Mouse (Mus musculus) midbrain, embryonic 15.5 days (tissue): ENCODE measurements around the gene Eml6. TPM values are rescaled to one million over a fixed set of nuclear protein-coding genes. Genes with fewer than 3 reads are reported as not detected.
A peak's percentile ranks its signal among the peaks of the same experiment; 100 is the strongest.

Experiments
- ATAC-seq: fragments of 200-750 bp; cut with Nextera tagmentation; replicated peaks from 2 replicates; pipeline ENCODE4 v1.8.0; 2017; ENCODE audit warnings: moderate TSS enrichment
- H3K27ac ChIP-seq: fragments of 300-500 bp; sonication (generic); 2 replicates; pipeline ENCODE4 v1.5.1; 2015; ENCODE audit warnings: mild to moderate bottlenecking, inconsistent platforms
- H3K27me3 ChIP-seq: fragments of 300-500 bp; sonication (generic); replicated peaks from 2 replicates; pipeline ENCODE4 v1.6.1; 2015; ENCODE audit warnings: inconsistent platforms
- H3K36me3 ChIP-seq: fragments of 300-500 bp; sonication (generic); replicated peaks from 2 replicates; pipeline ENCODE4 v1.6.1; 2015; ENCODE audit warnings: inconsistent platforms
- H3K4me1 ChIP-seq: fragments of 300-500 bp; sonication (generic); 2 replicates; pipeline ENCODE4 v1.6.1; 2015; ENCODE audit warnings: inconsistent platforms
- H3K4me2 ChIP-seq: fragments of 300-500 bp; sonication (generic); 2 replicates; pipeline ENCODE4 v1.6.1; 2015; ENCODE audit warnings: inconsistent platforms, mild to moderate bottlenecking, moderate library complexity
- H3K4me3 ChIP-seq: fragments of 300-500 bp; sonication (generic); 2 replicates; pipeline ENCODE4 v1.5.1; 2015; ENCODE audit warnings: mild to moderate bottlenecking, inconsistent platforms
- H3K9ac ChIP-seq: fragments of 300-500 bp; sonication (generic); 2 replicates; pipeline ENCODE4 v1.6.1; 2015; ENCODE audit warnings: mild to moderate bottlenecking, inconsistent platforms
- H3K9me3 ChIP-seq: fragments of 300-500 bp; sonication (generic); 2 replicates; pipeline ENCODE4 v1.6.1; 2016; ENCODE audit warnings: inconsistent platforms
- WGBS: fragments of 180-500 bp; shearing (Covaris S2); methylation state at CpG from one replicate; pipeline ENCODE4 v1.1.7; 2015; ENCODE audit warnings: mixed read lengths; 5-methylcytosine and 5-hydroxymethylcytosine counted together
- polyA plus RNA-seq: library from polyadenylated mRNA; unstranded; fragments of >200 nt; fragmentation: Nextera tagmentation; extraction: Ambion mirVana; gene quantifications from 2 replicates; pipeline ENCODE4 v1.2.1, GENCODE M21; 2015

The Eml6 gene
- polyA plus RNA-seq, 1 experiment from 2014 or later, result 7.7 TPM

DNA sequence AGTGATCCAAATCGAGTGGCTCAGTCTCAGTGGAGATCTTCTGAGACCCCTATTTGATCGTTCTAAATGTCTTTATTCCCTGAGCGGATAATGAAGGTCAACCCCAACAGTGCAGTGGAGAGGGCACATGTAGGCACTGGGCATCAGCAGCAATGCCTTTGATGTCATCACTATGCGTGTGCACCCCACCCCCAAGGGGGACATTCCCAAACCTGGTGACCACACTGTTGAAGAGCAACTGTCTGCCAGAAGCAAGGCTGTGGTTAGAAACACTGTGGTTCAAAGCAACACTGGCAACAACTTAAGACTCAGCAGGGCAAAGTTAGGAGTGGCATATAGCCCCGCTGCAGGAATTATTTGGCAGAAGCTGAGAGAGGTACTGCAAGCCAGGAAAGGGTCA lies 218.5 kb downstream of the Eml6 start:
- Histone ChIP-seq H3K4me3 (no peak overlapping the region), H3K9ac (no peak overlapping the region), H3K36me3 (no peaks in the 10 kb centered on the region), H3K27me3 (no peaks in the 10 kb centered on the region), H3K4me1 (no peaks in the 10 kb centered on the region), H3K27ac (no peak overlapping the region), H3K9me3 (no peaks in the 10 kb centered on the region), H3K4me2 (no peak overlapping the region)
- 76% methylated on average over 5 of the region's 5 CpGs for WGBS
- ATAC-seq, result no peak

DNA sequence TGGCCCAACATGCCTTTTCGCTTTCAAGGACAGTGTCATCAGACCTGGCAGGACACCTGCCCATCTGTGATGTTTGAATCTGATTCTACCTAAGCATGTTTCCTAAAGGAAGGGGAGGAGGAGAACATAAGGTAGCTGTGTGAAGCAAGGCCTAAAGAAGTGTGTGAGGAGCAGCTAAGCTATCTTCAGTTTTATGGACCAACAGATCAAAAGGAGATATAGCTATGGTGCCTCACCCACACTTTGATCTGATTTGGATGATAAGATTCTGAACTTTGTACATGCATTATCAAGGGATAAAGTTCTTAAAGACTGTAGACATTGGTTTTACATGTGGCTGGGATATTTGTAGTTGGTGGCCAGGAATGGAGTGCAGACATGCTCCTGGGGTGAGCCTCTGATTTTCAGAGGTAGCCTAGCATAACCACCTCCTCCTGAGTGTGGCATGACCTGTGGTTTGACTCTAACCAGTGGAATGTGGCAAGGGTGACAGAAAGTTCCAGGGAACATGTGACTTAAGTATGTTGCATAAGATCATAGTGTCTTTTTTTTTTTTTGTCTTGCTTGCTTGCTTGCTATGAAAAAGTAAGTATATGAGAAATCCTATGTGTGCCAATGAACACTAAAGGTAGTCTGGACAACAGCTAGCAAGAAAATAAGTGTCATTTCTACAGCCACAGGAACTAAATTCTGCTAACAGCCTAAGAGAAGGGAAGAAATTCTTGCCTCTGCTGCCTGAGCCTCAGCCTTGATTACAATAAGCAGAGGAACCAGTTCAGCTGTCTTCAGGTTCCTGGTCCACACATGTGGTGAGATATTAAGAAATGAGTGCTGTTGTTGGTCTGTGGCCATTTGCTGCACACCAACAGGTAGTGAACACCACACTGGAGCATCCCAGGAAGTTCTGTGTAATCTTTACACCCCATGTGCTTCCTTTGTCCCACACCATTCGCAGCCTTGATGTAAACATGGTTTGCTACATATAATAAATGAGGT lies 224.1 kb downstream of the Eml6 start:
- Histone ChIP-seq H3K4me2 (no peak overlapping the region), H3K4me3 (no peak overlapping the region), H3K36me3 (no peaks in the 10 kb centered on the region), H3K4me1 (no peaks in the 10 kb centered on the region), H3K27me3 (no peaks in the 10 kb centered on the region), H3K9me3 (no peaks in the 10 kb centered on the region), H3K9ac (no peak overlapping the region), H3K27ac (no peak overlapping the region)
- no peak for ATAC-seq
- WGBS, result 85% methylated on average over 2 of the region's 2 CpGs

DNA sequence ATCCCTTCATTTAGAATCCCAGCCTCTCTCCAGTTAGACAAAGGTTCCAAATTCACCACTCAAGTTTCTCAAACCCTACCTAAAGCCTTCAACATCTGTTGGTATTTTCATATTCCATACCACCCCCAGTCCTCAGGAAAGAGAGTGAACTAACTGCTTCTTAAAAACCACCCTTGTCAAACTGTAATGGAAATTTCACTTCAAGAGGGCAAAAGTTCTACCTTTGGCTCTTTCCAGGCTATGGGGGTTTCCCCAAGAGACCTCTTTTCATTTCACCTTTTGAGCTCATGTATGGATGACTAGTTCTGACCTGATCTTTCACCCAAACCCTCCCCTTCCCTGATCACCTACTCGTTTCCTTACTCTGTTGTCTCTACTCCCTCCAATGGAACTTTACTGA lies 226.0 kb downstream of the Eml6 start:
- Histone ChIP-seq H3K4me1 (no peaks in the 10 kb centered on the region), H3K4me2 (no peak overlapping the region)
- no peak for ATAC-seq

DNA sequence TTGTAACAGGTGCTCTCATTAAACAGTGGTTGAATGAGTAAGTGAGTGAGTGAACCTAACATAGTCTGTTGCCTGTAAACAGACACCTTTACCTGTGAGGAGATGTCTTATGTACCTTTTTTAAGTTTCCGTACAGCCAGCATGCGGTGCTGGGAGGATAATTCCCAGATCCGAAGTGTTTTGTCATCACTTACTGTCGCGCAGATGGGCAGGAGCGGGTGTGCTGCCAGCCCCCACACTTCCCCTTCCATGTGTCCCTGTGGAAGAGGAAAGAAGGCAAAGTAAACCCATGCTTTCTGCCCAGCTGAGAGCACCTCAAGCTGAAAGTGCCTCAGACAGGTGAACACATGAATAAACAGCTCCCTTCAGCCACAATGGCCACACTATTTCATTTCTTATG lies 230.7 kb downstream of the Eml6 start:
- no peak overlapping the region for H3K4me3 ChIP-seq
- H3K27ac ChIP-seq, result no peak overlapping the region
- no peaks in the 10 kb centered on the region for H3K9me3 ChIP-seq
- no peaks in the 10 kb centered on the region; the same call in 1 of the 2 replicates for H3K36me3 ChIP-seq
- WGBS, result 92% methylated on average over 6 of the region's 6 CpGs
- no peak overlapping the region for H3K4me2 ChIP-seq
- no peak for ATAC-seq
- no peaks in the 10 kb centered on the region for H3K4me1 ChIP-seq
- H3K9ac ChIP-seq, result no peak overlapping the region
- no peaks in the 10 kb centered on the region for H3K27me3 ChIP-seq

More for the DNA sequence above, 226.0 kb downstream of the Eml6 start:
- Histone ChIP-seq H3K27ac (no peak overlapping the region), H3K9ac (no peak overlapping the region), H3K27me3 (no peaks in the 10 kb centered on the region), H3K9me3 (no peaks in the 10 kb centered on the region), H3K36me3 (no peaks in the 10 kb centered on the region), H3K4me3 (no peak overlapping the region)
- WGBS, result 83% methylated on average over 1 of the region's 1 CpGs

DNA sequence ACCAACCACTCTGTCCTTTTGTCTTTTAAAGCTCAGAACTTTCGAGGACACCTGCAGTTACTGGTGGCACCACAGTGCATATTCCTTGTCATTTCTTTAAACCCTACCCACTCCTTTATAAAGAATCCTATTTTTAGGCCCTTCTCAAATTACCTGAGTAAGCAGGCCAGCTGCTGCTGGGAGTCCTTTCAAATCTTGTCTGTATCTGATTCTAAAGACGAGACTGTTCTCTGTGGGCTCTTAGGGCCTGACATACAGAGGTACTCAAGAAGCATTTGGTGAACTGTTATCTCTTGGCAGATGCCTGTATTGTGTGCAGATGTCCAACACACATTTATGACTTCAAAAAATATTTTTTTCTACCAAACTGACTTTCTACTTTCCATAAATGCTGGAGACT lies 231.4 kb downstream of the Eml6 start:
- no peaks in the 10 kb centered on the region for H3K4me1 ChIP-seq
- no peak overlapping the region for H3K4me3 ChIP-seq
- H3K4me2 ChIP-seq, result no peak overlapping the region
- no peaks in the 10 kb centered on the region for H3K27me3 ChIP-seq
- 42% methylated on average over 2 of the region's 2 CpGs for WGBS
- H3K36me3 ChIP-seq, result no peaks in the 10 kb centered on the region; the same call in 1 of the 2 replicates
- no peak for ATAC-seq
- no peaks in the 10 kb centered on the region for H3K9me3 ChIP-seq
- H3K27ac ChIP-seq, result no peak overlapping the region
- H3K9ac ChIP-seq, result no peak overlapping the region

DNA sequence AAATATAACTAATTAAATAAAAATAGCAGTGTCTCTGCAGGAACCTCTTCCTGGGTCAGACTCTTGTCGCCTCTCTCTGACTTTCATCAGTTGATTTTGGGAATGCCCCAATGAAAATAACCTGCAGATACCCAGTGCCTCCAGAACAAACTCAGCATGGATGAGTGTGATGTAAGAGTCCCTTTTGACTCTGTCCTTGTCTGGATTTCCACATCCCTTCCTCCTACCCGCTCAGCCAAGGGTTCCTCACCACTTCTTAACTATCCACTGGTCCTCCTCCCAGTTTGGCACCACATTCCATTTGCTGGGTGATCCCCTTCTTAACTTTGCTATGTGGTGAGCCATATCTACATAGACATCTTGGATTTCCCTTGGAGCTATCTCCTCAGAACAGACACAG lies 235.0 kb downstream of the Eml6 start:
- WGBS, result 83% methylated on average over 2 of the region's 2 CpGs
- Histone ChIP-seq H3K4me2 (no peak overlapping the region), H3K4me3 (no peak overlapping the region), H3K36me3 (no peaks in the 10 kb centered on the region; the same call in 1 of the 2 replicates), H3K27ac (no peak overlapping the region), H3K9me3 (no peaks in the 10 kb centered on the region), H3K9ac (no peak overlapping the region), H3K27me3 (no peaks in the 10 kb centered on the region), H3K4me1 (peaks cover 7% of the 10 kb centered on the region; the same call in 1 of the 2 replicates)
- no peak for ATAC-seq

DNA sequence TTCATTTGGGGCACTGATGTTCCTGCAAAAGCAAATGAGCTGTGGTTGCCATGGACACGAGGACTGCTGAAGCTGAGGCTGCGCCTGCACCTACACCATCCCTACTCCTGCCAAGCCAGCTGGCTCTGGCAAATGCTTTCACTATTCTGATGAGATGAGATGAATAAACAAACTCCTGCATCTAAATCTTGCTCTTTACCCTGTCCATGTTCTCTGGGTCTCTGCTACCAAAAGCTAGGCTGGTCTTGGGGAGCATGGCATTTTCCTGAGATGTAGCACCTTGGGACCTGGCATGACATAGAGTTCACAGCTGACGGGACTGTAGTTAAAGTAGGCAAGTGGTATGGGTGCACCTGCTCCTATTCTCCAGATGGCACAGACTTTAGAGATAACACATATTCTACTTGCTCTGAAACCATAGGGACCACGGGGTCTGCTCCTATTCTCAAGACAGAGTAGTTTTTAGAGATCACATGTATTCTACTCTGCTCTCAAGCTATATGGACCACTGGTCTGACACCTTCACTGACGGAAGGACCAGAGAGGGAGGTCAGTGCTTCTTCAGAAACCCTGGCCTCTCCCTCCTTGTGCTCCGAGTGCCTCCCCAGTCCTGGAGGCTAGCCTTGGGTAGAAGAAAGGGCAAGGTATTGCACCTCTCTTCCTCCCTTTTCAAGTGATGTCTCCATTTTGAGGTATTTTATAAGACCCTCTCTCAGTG lies 236.8 kb downstream of the Eml6 start:
- ATAC-seq, result peak; percentile 96
- no peaks in the 10 kb centered on the region for H3K27me3 ChIP-seq
- WGBS, result 66% methylated on average over 6 of the region's 6 CpGs
- peak overlapping the region; percentile 53; the same call in 1 of the 2 replicates for H3K27ac ChIP-seq
- H3K4me1 ChIP-seq, result peaks cover 7% of the 10 kb centered on the region; the same call in 1 of the 2 replicates
- no peaks in the 10 kb centered on the region for H3K9me3 ChIP-seq
- no peaks in the 10 kb centered on the region; the same call in 1 of the 2 replicates for H3K36me3 ChIP-seq
- H3K4me2 ChIP-seq, result no peak overlapping the region
- no peak overlapping the region for H3K4me3 ChIP-seq
- no peak overlapping the region for H3K9ac ChIP-seq

DNA sequence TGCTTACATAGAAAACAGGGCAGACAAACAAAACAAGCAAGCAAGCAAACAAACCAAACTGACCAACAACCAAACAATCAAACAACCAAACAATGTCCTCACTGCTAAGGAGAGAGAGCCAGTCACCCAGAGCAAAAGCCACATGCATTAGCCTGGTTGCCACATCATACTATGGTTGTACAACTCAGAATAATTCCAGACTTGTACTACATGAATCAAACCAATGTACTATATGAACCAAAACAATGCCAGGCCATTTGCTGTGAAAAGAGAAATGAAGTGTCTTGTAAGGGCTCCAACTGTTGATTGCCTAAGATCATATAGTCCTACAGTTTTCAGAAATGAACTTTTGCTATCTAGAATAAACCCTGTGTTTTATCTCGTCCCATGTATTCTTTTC lies 237.3 kb downstream of the Eml6 start:
- Histone ChIP-seq H3K27me3 (no peaks in the 10 kb centered on the region), H3K4me1 (peaks cover 7% of the 10 kb centered on the region; the same call in 1 of the 2 replicates), H3K4me3 (no peak overlapping the region), H3K36me3 (no peaks in the 10 kb centered on the region; the same call in 1 of the 2 replicates), H3K9ac (no peak overlapping the region), H3K4me2 (no peak overlapping the region), H3K9me3 (no peaks in the 10 kb centered on the region), H3K27ac (0 out of 2 replicates have a peak overlapping the region, but pooled peaks have one; percentile 53)
- ATAC-seq, result peak; percentile 45
- WGBS, result 34% methylated on average over 1 of the region's 1 CpGs

DNA sequence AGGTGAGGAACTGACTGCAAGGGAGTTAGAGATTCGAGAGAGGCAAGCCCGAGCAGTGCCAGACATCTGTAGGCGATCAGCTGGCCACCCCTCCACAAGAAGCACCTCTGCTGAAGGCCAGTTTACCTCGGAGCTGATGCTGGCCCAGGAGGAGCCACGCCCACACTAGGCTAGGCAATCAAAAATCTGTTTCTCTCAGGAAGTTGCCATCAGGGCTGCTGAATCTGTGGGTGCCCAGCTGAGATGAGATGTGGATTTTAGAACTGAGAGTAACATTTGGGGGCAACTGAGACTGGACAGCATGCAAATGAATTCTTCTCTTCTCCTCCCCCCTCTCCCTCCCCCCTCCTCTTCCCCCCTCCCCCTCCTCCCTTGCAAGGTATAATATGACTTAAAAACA lies 238.4 kb downstream of the Eml6 start:
- peaks cover 7% of the 10 kb centered on the region; the same call in 1 of the 2 replicates for H3K4me1 ChIP-seq
- H3K36me3 ChIP-seq, result no peaks in the 10 kb centered on the region
- H3K27ac ChIP-seq, result no peak overlapping the region
- no peak overlapping the region for H3K4me2 ChIP-seq
- no peak overlapping the region for H3K4me3 ChIP-seq
- no peaks in the 10 kb centered on the region for H3K27me3 ChIP-seq
- H3K9ac ChIP-seq, result no peak overlapping the region
- no peak for ATAC-seq
- H3K9me3 ChIP-seq, result no peaks in the 10 kb centered on the region
- 23% methylated on average over 5 of the region's 5 CpGs for WGBS

DNA sequence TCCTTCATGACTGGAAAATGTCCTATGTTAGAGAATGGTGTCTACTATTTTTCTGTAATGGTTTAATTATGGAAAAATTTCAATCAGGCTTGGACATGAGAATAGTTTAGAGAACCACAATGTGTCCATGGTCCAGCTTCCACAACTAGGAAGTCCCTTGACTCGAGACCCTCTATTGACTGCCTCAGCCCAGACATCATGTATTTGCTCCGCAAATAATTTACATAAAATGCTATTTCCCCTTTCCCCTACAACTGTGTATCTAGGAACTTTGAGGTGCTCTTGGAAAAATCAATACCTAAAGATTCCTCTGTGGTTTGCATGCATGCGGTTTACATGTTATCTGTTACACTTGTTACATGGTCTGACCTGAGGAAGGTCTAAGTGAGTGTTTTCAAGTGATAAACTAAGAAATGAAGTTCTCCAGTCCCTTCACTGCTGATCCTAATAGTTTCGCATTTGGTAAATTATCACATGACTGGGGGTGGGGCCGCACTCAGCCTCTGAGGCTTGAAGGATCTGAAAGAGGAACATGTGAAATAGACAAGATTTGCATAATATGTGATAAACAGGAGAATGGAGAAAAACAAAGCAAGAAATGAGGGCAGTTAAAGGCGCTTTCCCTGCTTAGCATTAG lies 239.1 kb downstream of the Eml6 start:
- no peaks in the 10 kb centered on the region for H3K36me3 ChIP-seq
- H3K4me2 ChIP-seq, result no peak overlapping the region
- H3K9me3 ChIP-seq, result no peaks in the 10 kb centered on the region
- no peak overlapping the region for H3K9ac ChIP-seq
- 86% methylated on average over 6 of the region's 6 CpGs for WGBS
- no peaks in the 10 kb centered on the region for H3K27me3 ChIP-seq
- H3K27ac ChIP-seq, result no peak overlapping the region
- no peak for ATAC-seq
- peaks cover 7% of the 10 kb centered on the region; the same call in 1 of the 2 replicates for H3K4me1 ChIP-seq
- no peak overlapping the region for H3K4me3 ChIP-seq

DNA sequence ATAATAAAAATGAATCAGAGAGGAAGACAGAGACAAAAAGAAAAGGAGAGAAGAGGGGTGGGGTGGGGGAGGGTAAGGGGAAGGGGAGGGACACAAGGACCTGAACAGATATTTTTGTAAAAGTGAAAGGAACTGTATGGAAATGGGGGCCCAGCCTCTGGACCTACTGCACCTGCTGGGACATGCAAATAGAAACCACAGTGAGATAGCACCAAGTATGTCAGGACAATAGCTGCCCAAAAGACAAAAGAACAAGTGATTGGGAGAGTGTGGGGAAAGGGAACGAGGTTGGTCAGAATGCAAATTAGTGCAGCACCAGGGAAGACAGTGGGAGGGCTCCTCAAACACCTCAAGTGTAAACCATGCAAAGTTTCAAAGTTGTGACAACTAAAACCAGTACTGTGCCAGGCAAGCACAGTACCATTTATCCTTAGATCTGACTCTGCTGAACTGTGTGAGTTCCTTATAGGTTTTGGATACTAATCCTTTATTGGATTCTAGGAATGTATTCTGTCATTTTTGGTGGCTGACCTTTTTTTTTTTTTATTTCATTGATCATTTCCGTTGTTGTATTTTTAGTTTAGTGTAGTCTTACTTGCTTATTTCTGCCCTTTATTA lies 246.3 kb downstream of the Eml6 start:
- H3K9ac ChIP-seq, result no peak overlapping the region
- H3K9me3 ChIP-seq, result no peaks in the 10 kb centered on the region
- no peak overlapping the region for H3K4me2 ChIP-seq
- 0 out of 2 replicates have a peak, but pooled peaks cover 4% of the 10 kb centered on the region for H3K4me1 ChIP-seq
- no peaks in the 10 kb centered on the region for H3K27me3 ChIP-seq
- H3K36me3 ChIP-seq, result 0 out of 2 replicates have a peak, but pooled peaks cover 3% of the 10 kb centered on the region
- WGBS, result 23% methylated on average over 2 of the region's 2 CpGs
- H3K4me3 ChIP-seq, result no peak overlapping the region
- no peak for ATAC-seq
- H3K27ac ChIP-seq, result no peak overlapping the region
